Mouse (Mus musculus): ENCODE data around the gene Fbxo11. TPM values are rescaled to one million over a fixed set of nuclear protein-coding genes. Genes with fewer than 3 reads are reported as not detected.
A peak's percentile ranks its signal among the peaks of the same experiment; 100 is the strongest.

The Fbxo11 gene
- polyA plus RNA-seq (2012; rRNA removed) (4.4 and 7.1 TPM in 2 replicates), polyA plus RNA-seq (2014; fragmentation: Nextera tagmentation; extraction: Ambion mirVana) (4.5 and 4.8 TPM in 2 replicates)

GRCm38 (mm10) chr17:88065031-88065800 is at the start of gene Fbxo11:
Gene Fbxo11 (minus strand): TSS chr17:88065291.
- WGBS (ENCODE audit: insufficient replicate concordance), result under 1% methylated on average over 63 of the region's 112 CpGs
- peak; percentile 29 for ATAC-seq (ENCODE audit: insufficient read depth)
- peaks cover 6 to 9% of the 10 kb centered on the region in 2 experiments for H3K4me1 ChIP-seq (replicated peaks; ENCODE audit: control insufficient read depth in 2 of 2, insufficient read depth in 2 of 2, low read length in 1 of 2)
- H3K9ac ChIP-seq (replicated peaks), result peak within 1 kb of the TSS; percentile 99
- H3K36me3 ChIP-seq (replicated peaks; ENCODE audit: control insufficient read depth, insufficient read depth, low read depth), result no peaks in the 10 kb centered on the region
- no peaks in the 10 kb centered on the region for H3K27me3 ChIP-seq (ENCODE audit: control insufficient read depth, insufficient read depth, low read length)
- TF ChIP-seq EP300 (IDR thresholded peaks at IDR 0.05; ENCODE audit: low read depth), result no peak
- TF ChIP-seq CTCF (IDR thresholded peaks at IDR 0.05; ENCODE audit: low read depth), result no peak
- peak within 1 kb of the TSS; percentile 93 for H3K27ac ChIP-seq
- H3K9me3 ChIP-seq (ENCODE audit: control insufficient read depth, low read length), result no peaks in the 10 kb centered on the region
- H3K4me2 ChIP-seq (ENCODE audit: low read depth), result peak within 1 kb of the TSS; percentile 92
- DNase-seq (ENCODE audit: low read depth in 3 of 3, low spot score in 3 of 3), result peak in 1 of 3 experiments; percentile 28
- H3K4me3 ChIP-seq (ENCODE audit: insufficient read depth in 1 of 2, low read depth in 2 of 2, low read length in 2 of 2), result peak within 1 kb of the TSS; percentile 87 to 95

- H3K4me3 ChIP-seq (ENCODE audit: insufficient read depth in 1 of 2, low read depth in 2 of 2, low read length in 2 of 2), result no peak overlapping the region
- 74% methylated on average over 10 of the region's 10 CpGs for WGBS (ENCODE audit: insufficient replicate concordance)
- DNase-seq (ENCODE audit: low read depth in 3 of 3, low spot score in 3 of 3), result no peak
- no peak overlapping the region for H3K9ac ChIP-seq (replicated peaks)
- TF ChIP-seq EP300 (IDR thresholded peaks at IDR 0.05; ENCODE audit: low read depth) (no peak), CTCF (IDR thresholded peaks at IDR 0.05; ENCODE audit: low read depth) (no peak)
- H3K9me3 ChIP-seq (ENCODE audit: control insufficient read depth, low read length), result no peaks in the 10 kb centered on the region
- no peak overlapping the region for H3K27ac ChIP-seq
- 0 out of 4 replicates have a peak, but pooled peaks cover 0 to 2% of the 10 kb centered on the region in 2 experiments for H3K4me1 ChIP-seq (replicated peaks; ENCODE audit: control insufficient read depth in 2 of 2, insufficient read depth in 2 of 2, low read length in 1 of 2)
- H3K36me3 ChIP-seq (replicated peaks; ENCODE audit: control insufficient read depth, insufficient read depth, low read depth), result no peaks in the 10 kb centered on the region
- ATAC-seq (ENCODE audit: insufficient read depth), result no peak
- no peak overlapping the region for H3K4me2 ChIP-seq (ENCODE audit: low read depth)
- no peaks in the 10 kb centered on the region for H3K27me3 ChIP-seq (ENCODE audit: control insufficient read depth, insufficient read depth, low read length)
Measured at GRCm38 (mm10) chr17:88113883-88114229, 48.8 kb upstream of the Fbxo11 start.

- DNase-seq (ENCODE audit: low read depth in 3 of 3, low spot score in 3 of 3), result no peak
Measured at GRCm38 (mm10) chr17:88113015-88113882, 48.2 kb upstream of the Fbxo11 start.

GRCm38 (mm10) chr17:88111865-88112645 is 47.0 kb upstream of the Fbxo11 start:
- Histone ChIP-seq H3K4me2 (ENCODE audit: low read depth) (no peak overlapping the region), H3K4me3 (ENCODE audit: insufficient read depth in 1 of 2, low read depth in 2 of 2, low read length in 2 of 2) (no peak overlapping the region), H3K36me3 (replicated peaks; ENCODE audit: control insufficient read depth, insufficient read depth, low read depth) (no peaks in the 10 kb centered on the region), H3K9ac (replicated peaks) (no peak overlapping the region), H3K27ac (no peak overlapping the region), H3K27me3 (ENCODE audit: control insufficient read depth, insufficient read depth, low read length) (no peaks in the 10 kb centered on the region), H3K4me1 (replicated peaks; ENCODE audit: control insufficient read depth in 2 of 2, insufficient read depth in 2 of 2, low read length in 1 of 2) (0 out of 4 replicates have a peak, but pooled peaks cover 0 to 2% of the 10 kb centered on the region in 2 experiments), H3K9me3 (ENCODE audit: control insufficient read depth, low read length) (no peaks in the 10 kb centered on the region)
- no peak for TF ChIP-seq CTCF (IDR thresholded peaks at IDR 0.05; ENCODE audit: low read depth)
- no peak for TF ChIP-seq EP300 (IDR thresholded peaks at IDR 0.05; ENCODE audit: low read depth)
- DNase-seq (ENCODE audit: low read depth in 3 of 3, low spot score in 3 of 3), result no peak
- 46% methylated on average over 10 of the region's 10 CpGs for WGBS (ENCODE audit: insufficient replicate concordance)
- ATAC-seq (ENCODE audit: insufficient read depth), result no peak

More at GRCm38 (mm10) chr17:88113015-88113882, 48.2 kb upstream of the Fbxo11 start:
- WGBS (ENCODE audit: insufficient replicate concordance), result 29% methylated on average over 12 of the region's 12 CpGs
- no peak for TF ChIP-seq EP300 (IDR thresholded peaks at IDR 0.05; ENCODE audit: low read depth)
- no peak for TF ChIP-seq CTCF (IDR thresholded peaks at IDR 0.05; ENCODE audit: low read depth)
- Histone ChIP-seq H3K27ac (no peak overlapping the region), H3K4me1 (replicated peaks; ENCODE audit: control insufficient read depth in 2 of 2, insufficient read depth in 2 of 2, low read length in 1 of 2) (0 out of 4 replicates have a peak, but pooled peaks cover 0 to 2% of the 10 kb centered on the region in 2 experiments), H3K9ac (replicated peaks) (no peak overlapping the region), H3K27me3 (ENCODE audit: control insufficient read depth, insufficient read depth, low read length) (no peaks in the 10 kb centered on the region), H3K9me3 (ENCODE audit: control insufficient read depth, low read length) (no peaks in the 10 kb centered on the region), H3K4me2 (ENCODE audit: low read depth) (no peak overlapping the region), H3K36me3 (replicated peaks; ENCODE audit: control insufficient read depth, insufficient read depth, low read depth) (no peaks in the 10 kb centered on the region), H3K4me3 (ENCODE audit: insufficient read depth in 1 of 2, low read depth in 2 of 2, low read length in 2 of 2) (no peak overlapping the region)
- no peak for ATAC-seq (ENCODE audit: insufficient read depth)
